Mouse (Mus musculus): Measurements from ENCODE around the gene Krt72.

- TF ChIP-seq CTCF (IDR thresholded peaks at IDR 0.05; ENCODE audit: extremely low read depth, insufficient read depth, low read length), result no peak
- no peak for TF ChIP-seq POLR2A (IDR thresholded peaks at IDR 0.05; ENCODE audit: extremely low read depth, insufficient read depth, low read length)
Measured at GRCm38 (mm10) chr15:101802296-101802835, 16.1 kb upstream of the Krt72 start, which contains the start of gene Krt73.
